ENCODE assay signal across 8 mouse cellular contexts in the genomic region with DNA sequence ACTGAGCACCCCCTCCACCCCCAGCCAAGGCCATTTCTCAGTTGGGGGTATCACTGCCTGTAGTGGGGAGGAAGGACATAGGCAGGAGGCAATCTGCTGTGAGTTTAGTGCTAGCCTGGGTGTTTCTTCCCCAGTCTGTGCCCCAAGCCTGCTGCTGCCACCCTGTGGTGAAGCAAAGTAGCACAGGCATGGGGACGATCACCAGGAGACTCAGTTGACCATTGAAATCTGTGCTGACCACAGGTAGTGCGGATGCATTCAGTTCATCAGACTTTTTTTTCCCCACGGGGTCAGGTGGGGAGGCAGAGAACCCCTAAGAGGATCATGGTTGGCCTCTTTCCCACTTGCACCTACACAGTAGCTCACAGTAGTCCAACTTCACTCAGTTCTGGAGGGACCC. TPM values are rescaled to one million over a fixed set of nuclear protein-coding genes. Genes with fewer than 3 reads are reported as not detected.
A peak's percentile ranks its signal among the peaks of the same experiment; 100 is the strongest.
DNase-seq lines count a peak whose midpoint lies in the region; TF ChIP-seq lines count a peak whose summit lies in the region.

No protein-coding gene starts in this region.

- no peaks in the 10 kb centered on the region for H3K27me3 ChIP-seq in ES-Bruce4 (ENCODE audit: control insufficient read depth, insufficient read depth, low read length, poor library complexity, severe bottlenecking)

- DNase-seq in A20 (ENCODE audit: low read depth, low spot score): peak; percentile 72
- DNase-seq in c-Kit-positive CD71-positive TER-119-positive erythroid progenitor cells, embryonic 14.5 days (ENCODE audit: low spot score): peak; percentile 42
- DNase-seq in frontal cortex, postnatal 25 days (ENCODE audit: low spot score in 2 of 2): peak; percentile 52 to 67
- peak; percentile 82 for DNase-seq in kidney, postnatal 10 days
- DNase-seq in lung, adult 2 months: peak; percentile 74
- peak; percentile 62 for DNase-seq in right cerebral cortex, postnatal 25 days
- peak; percentile 37 for DNase-seq in yolk sac, embryonic 10.5 days (ENCODE audit: low spot score)

- H3K4me1 ChIP-seq in ES-Bruce4 (ENCODE audit: control insufficient read depth, insufficient read depth, low read length): no peaks in the 10 kb centered on the region
- H3K4me1 ChIP-seq in lung, adult 2 months (ENCODE audit: control insufficient read depth, insufficient read depth, low read length): no peaks in the 10 kb centered on the region

- no peak overlapping the region for H3K9ac ChIP-seq in ES-Bruce4 (ENCODE audit: low read depth, poor library complexity, severe bottlenecking)

- H3K9me3 ChIP-seq in ES-Bruce4 (replicated peaks; ENCODE audit: control insufficient read depth, insufficient read depth, low read length, poor library complexity, severe bottlenecking): no peaks in the 10 kb centered on the region

- no peak for TF ChIP-seq POLR2A in ES-Bruce4 (IDR thresholded peaks at IDR 0.05; ENCODE audit: insufficient read depth, low read length)
- no peak for TF ChIP-seq POLR2A in lung, adult 2 months (IDR thresholded peaks at IDR 0.05; ENCODE audit: borderline replicate concordance, extremely low read depth, low read depth, low read length)

- no peak overlapping the region for H3K4me3 ChIP-seq in ES-Bruce4 (ENCODE audit: low read depth, low read length)
- H3K4me3 ChIP-seq in lung, adult 2 months (replicated peaks; ENCODE audit: extremely low read depth, low read depth, low read length): no peak overlapping the region

- peaks cover 22% of the 10 kb centered on the region for H3K36me3 ChIP-seq in ES-Bruce4 (ENCODE audit: control insufficient read depth, insufficient read depth, low read length, poor library complexity, severe bottlenecking)

- H3K27ac ChIP-seq in ES-Bruce4 (ENCODE audit: insufficient read depth, low read length): no peak overlapping the region

- 46% methylated on average over 3 of the region's 3 CpGs for WGBS in lung, adult 2 months

- peak; percentile 96 for TF ChIP-seq CTCF in ES-Bruce4 (IDR thresholded peaks at IDR 0.05; ENCODE audit: low read depth, low read length)
- TF ChIP-seq CTCF in lung, adult 2 months (IDR thresholded peaks at IDR 0.05; ENCODE audit: insufficient read depth, low read length): peak; percentile 97

- TF ChIP-seq EP300 in ES-Bruce4 (IDR thresholded peaks at IDR 0.05; ENCODE audit: insufficient read depth, low read depth, low read length): no peak

RNA-seq across cellular contexts. Expression of a gene that starts 2.2 kb away (rescaled TPM):
- 2.2 and 2.6 TPM in 2 replicates for polyA plus RNA-seq in ES-Bruce4 (2011; ENCODE audit: insufficient read depth, insufficient read length, low read depth, missing spikeins)
- 8.0 and 8.4 TPM in 2 replicates for polyA plus RNA-seq in lung, adult 2 months (2012; rRNA removed)

RNA-seq across cellular contexts. Expression of a gene that starts 22.2 kb away (rescaled TPM):
- polyA plus RNA-seq in ES-Bruce4 (2011; ENCODE audit: insufficient read depth, insufficient read length, low read depth, missing spikeins): 304 and 309 TPM in 2 replicates
- 243 and 280 TPM in 2 replicates for polyA plus RNA-seq in lung, adult 2 months (2012; rRNA removed)

RNA-seq across cellular contexts. Expression of a gene that starts 35.9 kb away (rescaled TPM):
- 121 and 122 TPM in 2 replicates for polyA plus RNA-seq in ES-Bruce4 (2011; ENCODE audit: insufficient read depth, insufficient read length, low read depth, missing spikeins)
- 40.8 and 58.3 TPM in 2 replicates for polyA plus RNA-seq in lung, adult 2 months (2012; rRNA removed)

RNA-seq across cellular contexts. Expression of a gene that starts 57.1 kb away (rescaled TPM):
- polyA plus RNA-seq in ES-Bruce4 (2011; ENCODE audit: insufficient read depth, insufficient read length, low read depth, missing spikeins): 0.33 and 0.69 TPM in 2 replicates
- polyA plus RNA-seq in lung, adult 2 months (2012; rRNA removed): 0.14 and 0.24 TPM in 2 replicates
